Mouse (Mus musculus) frontal cortex, postnatal 14 days (tissue): ENCODE measurements around the gene Urah.

Source experiments
- DNase-seq, 2 experiments: peaks; one replicate each; pipeline ENCODE4 v3.0.0; 2022; ENCODE audit warnings: low spot score in 2 of 2

Gene Urah

DNA sequence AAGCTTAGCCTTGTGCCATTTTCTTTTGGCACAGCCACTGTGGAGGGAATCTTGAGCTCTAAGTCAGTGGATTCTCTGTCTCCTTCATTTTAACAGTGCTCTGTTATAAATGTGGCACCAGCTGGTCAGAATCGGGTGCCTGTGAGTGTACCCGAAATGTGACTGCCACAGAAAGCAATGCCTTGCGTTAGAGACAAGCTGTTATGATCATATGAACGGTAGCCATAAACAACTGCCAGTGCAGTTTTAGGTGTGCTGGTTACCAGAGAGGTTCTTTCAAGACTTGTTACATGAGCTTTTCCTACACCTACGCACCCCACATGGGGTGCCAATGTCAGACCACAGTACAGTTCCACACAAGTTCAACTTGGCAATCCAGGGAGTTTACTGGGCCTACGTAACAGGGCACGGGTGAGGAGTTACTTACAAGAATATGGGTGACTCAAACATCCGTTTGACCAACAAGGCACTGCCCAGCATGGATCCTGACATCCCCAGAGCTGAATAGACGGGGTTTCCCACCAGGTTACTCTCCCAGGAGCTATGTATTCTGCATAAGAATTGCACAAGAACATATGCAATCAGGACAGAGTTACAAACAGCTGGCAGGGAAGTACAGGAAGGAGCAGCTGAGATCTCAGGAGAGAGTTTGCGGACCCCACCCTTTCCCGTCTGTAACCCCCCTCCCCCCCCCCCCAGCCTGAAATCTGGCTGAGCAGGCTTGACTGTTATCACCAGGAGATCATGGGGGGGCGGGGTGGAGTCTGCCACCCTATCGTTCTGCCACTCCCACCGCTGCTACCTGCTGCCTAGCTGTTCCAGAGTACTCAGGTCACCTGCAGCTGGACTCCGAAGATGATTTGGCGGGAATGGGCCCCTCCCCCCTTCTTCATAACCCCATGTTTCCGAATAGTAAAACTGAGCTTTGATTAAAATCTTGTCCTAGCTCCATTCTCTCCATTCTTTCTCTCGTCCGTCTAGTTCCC is 6.2 kb downstream of the Urah start:
- DNase-seq, result no peak

DNA sequence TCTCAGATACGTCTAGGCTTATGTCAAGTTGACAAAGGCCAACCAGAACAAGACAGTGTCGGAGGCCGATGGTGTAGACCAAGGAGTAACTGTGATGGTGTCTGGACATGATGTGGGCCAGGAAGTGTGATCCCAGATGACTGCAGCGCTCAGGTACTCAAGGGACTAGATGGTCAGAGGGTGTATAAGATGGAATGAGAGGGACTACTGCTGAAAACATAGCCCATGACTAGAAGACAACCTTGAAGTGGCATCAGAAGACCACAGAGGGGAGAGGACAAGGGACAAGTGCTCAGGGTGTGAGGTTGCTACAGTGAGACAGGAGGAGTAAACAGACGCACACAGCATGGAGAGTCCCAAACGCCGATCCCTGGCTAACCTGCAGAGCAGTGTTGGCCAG is 9.0 kb downstream of the Urah start:
- DNase-seq, result no peak

DNA sequence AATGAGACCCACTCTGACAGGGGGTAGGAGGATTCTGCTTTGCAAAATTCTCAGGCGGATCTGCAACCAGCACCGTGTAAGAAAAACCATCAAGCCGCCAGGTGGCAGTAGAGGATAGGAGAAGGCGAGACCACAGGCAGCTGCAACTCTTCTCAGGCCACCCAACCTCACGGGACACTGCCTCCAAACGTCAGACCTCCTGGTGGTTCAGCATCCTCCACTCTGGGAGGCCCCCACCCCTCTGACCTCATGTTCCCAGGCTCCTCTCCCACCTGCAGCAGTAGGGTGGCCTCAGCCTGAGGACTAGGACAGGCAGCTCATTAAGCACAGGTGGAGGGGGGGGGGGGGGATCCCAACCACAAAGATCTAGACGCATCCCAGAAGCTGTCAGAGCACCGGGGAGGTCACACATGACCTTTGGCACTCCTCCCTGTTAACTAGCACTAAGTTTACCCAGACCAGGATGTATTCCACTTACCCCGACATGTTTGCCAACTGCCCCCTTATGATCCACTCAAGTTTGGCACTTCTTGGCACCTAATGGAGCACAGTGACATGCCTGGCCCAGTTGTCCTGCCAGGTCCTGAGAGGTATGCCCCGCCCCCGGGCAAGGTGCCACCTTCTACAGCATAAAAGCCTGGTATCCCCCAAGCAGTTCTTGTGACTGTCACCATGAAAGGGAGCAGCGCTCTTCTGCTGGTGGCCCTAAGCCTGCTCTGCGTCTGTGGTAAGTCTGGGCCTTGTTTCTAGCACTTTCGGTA is 10.3 kb downstream of the Urah start, which contains the start of gene Scgb1c1:
Scgb1c1 (plus strand) TSS at position 643 of the 761 bp plus-strand sequence.
- peak; percentile 65 to 90 for DNase-seq

GRCm38 (mm10) chr7:140845683-140846082 is 10.9 kb downstream of the Urah start:
- DNase-seq, result no peak

DNA sequence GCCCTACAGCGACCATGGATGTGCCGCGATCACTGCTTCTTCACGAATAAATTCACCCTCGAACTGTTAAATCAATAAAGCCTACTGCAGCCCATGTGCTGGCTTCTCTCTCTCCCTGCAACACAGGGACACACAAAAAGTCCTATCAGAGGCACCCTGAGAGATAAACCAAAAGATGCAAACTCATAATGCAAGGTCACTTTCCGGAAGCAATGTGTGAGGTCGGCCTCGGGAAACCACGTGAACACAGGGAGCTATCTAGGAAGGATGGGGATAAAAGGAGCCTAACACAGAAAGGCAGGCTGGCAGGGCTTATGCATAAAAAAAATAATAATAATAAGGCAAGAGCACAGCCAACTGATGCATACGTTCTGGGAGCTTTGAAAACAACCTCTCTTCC is 11.9 kb downstream of the Urah start:
- DNase-seq, result no peak

- DNase-seq, result no peak
Measured at GRCm38 (mm10) chr7:140847755-140848580, 13.2 kb downstream of the Urah start, which contains the start of gene Odf3. Gene Odf3 (plus strand): TSS chr7:140847805.

DNA sequence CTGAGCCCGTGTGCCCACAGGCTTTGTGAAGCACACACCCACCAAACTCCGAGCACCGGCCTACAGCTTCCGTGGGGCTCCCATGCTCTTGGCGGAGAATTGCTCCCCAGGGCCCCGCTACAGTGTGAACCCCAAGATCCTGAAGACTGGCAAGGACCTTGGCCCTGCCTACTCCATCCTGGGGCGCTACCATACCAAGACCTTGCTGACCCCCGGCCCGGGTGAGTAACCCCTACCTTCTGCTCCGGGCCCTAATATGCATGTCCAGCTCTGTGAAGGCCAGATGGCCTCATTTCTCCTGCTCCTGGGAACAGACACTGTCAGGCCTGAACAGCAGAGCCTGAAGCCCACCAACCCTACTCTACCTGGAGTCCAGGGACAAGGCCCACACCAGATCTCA is 13.8 kb downstream of the Urah start:
- no peak for DNase-seq

DNA sequence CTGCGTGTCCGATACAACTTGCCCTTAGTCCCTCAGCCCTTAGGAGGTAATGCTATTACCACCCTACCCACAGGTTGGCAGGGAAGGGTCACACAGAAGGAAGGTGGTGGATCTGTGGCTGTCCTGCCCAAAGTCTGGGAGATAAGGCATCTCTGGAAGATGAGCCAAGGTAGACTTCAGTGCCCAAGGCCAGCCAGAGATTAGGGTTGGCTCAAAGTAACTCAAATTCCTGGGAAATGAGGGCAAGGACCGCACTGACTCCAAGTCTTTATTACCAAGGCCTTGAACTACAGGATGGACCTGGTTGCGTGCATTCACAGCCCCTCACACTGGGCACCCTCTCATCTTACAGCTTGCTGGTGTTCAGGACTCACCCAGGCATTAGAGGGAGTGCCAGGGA is 17.1 kb downstream of the Urah start:
- no peak for DNase-seq

DNA sequence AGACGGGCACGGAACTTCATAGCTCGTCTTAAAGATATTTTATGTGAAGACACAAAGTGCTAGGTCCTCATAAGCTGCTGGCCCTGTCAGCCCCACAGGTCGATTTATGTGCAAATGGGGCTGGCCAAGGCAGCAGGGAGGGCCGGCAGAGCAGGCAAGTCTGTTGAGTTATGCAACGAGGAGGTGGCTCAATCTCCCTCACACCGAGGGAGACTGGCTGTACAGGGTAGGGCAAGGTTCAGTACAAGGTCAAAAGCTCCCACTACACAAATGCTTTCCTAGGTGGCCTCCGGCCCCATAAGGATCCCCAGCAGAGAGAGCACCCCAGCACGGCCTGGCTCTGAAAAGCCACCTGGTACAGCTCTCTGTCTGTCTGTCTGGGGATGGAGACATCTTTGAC is 18.6 kb downstream of the Urah start:
- DNase-seq, result no peak

GRCm38 (mm10) chr7:140854483-140854882 is 19.7 kb downstream of the Urah start:
- no peak for DNase-seq

DNA sequence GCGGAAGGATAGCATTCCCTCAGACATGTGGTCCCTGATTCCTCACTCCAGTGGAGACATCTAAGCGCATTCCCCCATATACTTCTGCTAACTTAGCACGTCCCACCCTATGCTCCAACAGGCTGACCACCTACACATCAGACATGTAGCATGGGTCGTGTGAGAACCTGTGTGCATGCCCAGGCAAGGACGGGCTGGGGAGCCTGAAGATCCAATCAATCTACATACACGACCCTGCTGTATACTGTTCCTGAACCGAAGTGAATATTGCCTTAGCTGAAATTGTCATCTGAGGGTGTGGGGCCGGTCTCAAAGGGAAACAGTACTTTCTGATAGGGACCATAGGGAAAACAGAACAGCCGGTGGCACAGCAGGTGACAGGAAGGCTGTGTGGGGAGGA is 20.4 kb downstream of the Urah start:
- DNase-seq, result no peak

- peak; percentile 73 to 78 for DNase-seq
Measured at GRCm38 (mm10) chr7:140855860-140856784, 21.3 kb downstream of the Urah start, which contains the start of gene Gm45785. Gene Gm45785 (minus strand): TSS chr7:140856331.

DNA sequence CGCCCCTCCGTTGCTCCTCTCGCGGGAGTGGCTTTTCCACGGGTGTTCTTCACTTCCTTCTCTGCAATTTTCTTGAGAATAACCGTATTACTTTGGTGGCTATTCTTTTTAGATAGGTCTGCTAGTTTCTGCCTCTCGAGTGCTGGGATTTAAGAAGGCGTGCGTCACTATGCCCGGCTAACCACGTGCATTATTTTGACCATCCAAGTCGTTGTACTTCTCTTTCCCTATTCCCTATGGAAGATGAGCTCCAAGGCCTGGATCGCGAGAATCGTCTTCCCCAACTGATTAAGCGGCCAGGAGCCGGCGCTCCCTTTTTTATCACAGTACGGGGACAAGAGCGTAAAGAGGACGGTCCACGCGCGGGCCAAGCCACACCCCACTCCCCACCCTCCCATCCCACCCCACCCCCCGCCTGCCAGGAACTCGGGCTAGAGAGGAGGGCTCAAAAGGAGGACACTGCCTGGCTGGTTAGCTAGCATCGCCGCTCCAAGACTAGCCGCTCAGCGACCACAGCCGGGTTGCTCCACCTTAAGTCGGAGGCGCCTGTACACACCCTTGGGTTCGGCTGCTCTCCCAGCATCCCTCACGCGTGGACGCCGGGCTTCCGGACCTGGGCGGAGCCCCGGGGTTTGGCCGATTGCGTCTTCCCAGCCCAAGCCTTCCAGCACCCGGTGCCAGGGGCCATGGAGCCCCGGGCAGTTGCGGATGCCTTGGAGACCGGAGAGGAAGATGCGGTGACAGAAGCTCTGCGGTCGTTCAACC is 22.1 kb downstream of the Urah start, which contains the start of gene Ric8a:
Ric8a (plus strand) TSS at position 173 of the 765 bp plus-strand sequence.
- peak; percentile 78 to 82 for DNase-seq

- DNase-seq, result no peak
Measured at GRCm38 (mm10) chr7:140857550-140858505, 23.0 kb downstream of the Urah start, which contains the start of gene Bet1l. Gene Bet1l (minus strand): TSS chr7:140857577.

DNA sequence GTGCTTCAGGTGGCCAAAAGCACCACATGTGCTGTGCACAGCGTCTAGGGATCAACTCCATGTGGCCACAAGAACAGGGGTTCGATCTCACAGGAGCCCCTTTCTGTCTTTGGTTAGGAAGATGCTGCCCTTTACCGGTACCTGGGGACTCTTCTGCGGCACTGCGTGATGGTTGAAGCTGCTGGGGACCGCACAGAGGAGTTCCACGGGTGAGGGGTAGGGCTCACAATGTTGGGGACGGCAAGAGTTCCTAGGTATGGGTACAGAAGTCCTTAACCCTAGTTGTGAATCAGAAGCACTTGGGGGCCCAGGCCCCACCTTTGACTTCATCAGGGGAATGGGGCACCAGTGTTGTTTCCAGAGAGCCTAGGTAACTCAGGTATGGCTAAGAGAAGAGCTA is 23.9 kb downstream of the Urah start:
- no peak for DNase-seq

DNA sequence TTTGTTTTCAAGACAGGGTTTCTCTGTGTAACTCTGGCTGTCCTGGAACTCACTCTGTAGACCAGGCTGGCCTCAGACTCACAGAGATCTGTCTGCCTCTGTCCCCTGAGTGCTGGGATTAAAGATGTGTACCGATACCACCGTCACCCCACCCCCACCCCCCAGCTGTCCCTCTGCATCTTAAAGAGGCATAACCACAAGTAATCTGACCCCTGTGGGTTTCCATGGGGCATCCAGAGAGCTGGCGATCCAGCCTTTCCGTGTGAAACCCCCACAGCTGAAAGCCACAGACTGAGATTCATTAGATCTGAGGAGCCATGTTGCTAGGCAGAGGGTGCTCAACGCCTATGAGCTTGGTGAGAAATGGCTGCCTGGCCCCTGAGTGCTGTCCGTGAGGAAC is 25.2 kb downstream of the Urah start:
- no peak for DNase-seq

DNA sequence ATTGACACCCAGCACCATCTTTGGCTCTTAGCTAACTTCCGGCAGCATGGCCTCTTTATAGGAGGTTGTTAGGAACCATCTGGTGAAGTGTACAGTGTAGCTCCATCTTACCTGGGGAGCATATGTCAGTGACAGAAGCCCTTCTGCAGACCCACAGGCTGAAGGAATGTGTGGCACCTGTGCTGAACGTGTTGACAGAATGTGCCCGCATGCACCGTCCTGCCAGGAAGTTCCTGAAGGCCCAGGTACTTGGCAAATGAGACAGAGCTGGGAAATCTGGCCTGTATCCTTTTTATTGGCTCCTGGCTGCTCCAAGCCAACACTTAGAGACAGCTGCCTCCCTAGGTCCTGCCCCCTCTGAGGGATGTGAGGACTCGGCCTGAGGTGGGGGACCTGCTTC is 25.9 kb downstream of the Urah start:
- DNase-seq, result no peak

GRCm38 (mm10) chr7:140864761-140865160 is 29.9 kb downstream of the Urah start:
- DNase-seq, result no peak
